Comparison of ENCODE assay signal across 10 mouse cellular contexts in the genomic region with DNA sequence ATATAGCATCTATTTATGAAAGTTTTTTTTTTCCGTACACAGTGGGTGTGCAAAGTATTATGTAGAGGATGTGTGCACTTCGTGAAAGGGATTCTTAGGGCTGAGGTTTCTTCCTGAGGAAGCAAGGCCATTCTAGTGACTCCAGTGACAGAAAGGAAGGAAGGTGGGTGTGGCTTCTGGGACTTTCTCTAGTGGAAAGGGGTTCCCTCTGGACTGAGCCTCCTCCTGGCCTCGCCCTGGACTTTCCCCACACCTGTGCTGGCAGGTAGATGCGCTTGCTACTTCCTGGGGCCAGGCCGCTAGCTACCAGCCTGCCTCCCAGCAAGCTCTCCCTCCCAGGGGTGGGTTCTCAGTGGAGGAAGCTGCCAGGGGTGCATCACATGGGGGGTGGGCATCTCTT. TPM values are rescaled to one million over a fixed set of nuclear protein-coding genes. Genes with fewer than 3 reads are reported as not detected.
A peak's percentile ranks its signal among the peaks of the same experiment; 100 is the strongest.
DNase-seq lines count a peak whose midpoint lies in the region; ATAC-seq and TF ChIP-seq lines count a peak whose summit lies in the region.
"Had no signal": no experiment of that assay in that cellular context is flagged by ENCODE, and none has a peak within 500 bp of the region (broad histone marks: within the 10 kb centered on the region; RNA-seq: fewer than 3 reads in every experiment).

No protein-coding gene starts in this region.

- H3K27ac ChIP-seq in layer of hippocampus, adult 2 months, result peak overlapping the region; percentile 36; the same call in 1 of the 2 replicates
- no peak overlapping the region for H3K27ac ChIP-seq in forebrain, postnatal 0 days (ENCODE audit: low read depth, low read length)
- 0 out of 2 replicates have a peak overlapping the region, but pooled peaks have one; percentile 1 for H3K27ac ChIP-seq in kidney, embryonic 15.5 days
- H3K27ac ChIP-seq in midbrain, embryonic 12.5 days (replicated peaks), result no peak overlapping the region

- H3K36me3 ChIP-seq in forebrain, postnatal 0 days (ENCODE audit: insufficient read depth), result no peaks in the 10 kb centered on the region
- H3K36me3 ChIP-seq in kidney, embryonic 15.5 days, result no peaks in the 10 kb centered on the region
- H3K36me3 ChIP-seq in midbrain, embryonic 12.5 days, result no peaks in the 10 kb centered on the region

- no peaks in the 10 kb centered on the region for H3K27me3 ChIP-seq in forebrain, postnatal 0 days (ENCODE audit: insufficient read depth, low read length)
- H3K27me3 ChIP-seq in kidney, embryonic 15.5 days, result no peaks in the 10 kb centered on the region
- H3K27me3 ChIP-seq in midbrain, embryonic 12.5 days, result peaks cover 8% of the 10 kb centered on the region; the same call in 1 of the 2 replicates
- H3K27me3 ChIP-seq: Patski had no signal

- peak overlapping the region; percentile 64 for H3K4me3 ChIP-seq in layer of hippocampus, adult 2 months
- peak overlapping the region; percentile 81 for H3K4me3 ChIP-seq in forebrain, postnatal 0 days (ENCODE audit: low read depth, low read length)
- peak overlapping the region; percentile 78 for H3K4me3 ChIP-seq in kidney, embryonic 15.5 days (replicated peaks)
- peak overlapping the region; percentile 67 for H3K4me3 ChIP-seq in midbrain, embryonic 12.5 days

- ATAC-seq in forebrain, postnatal 0 days, result no peak
- no peak for ATAC-seq in kidney, embryonic 15.5 days (replicated peaks; ENCODE audit: low FRiP score)
- ATAC-seq in midbrain, embryonic 12.5 days (ENCODE audit: low FRiP score, low read depth), result no peak
- ATAC-seq: Patski had no signal

- no peaks in the 10 kb centered on the region for H3K9me3 ChIP-seq in forebrain, postnatal 0 days (ENCODE audit: low read length)
- no peaks in the 10 kb centered on the region for H3K9me3 ChIP-seq in kidney, embryonic 15.5 days (replicated peaks)
- no peaks in the 10 kb centered on the region for H3K9me3 ChIP-seq in midbrain, embryonic 12.5 days

- peaks cover 20% of the 10 kb centered on the region for H3K4me1 ChIP-seq in forebrain, postnatal 0 days (ENCODE audit: insufficient read depth)
- peaks cover 42% of the 10 kb centered on the region for H3K4me1 ChIP-seq in kidney, embryonic 15.5 days
- H3K4me1 ChIP-seq in midbrain, embryonic 12.5 days, result peaks cover 22% of the 10 kb centered on the region

- H3K4me2 ChIP-seq in forebrain, postnatal 0 days (ENCODE audit: low read depth), result peak overlapping the region; percentile 89
- peak overlapping the region; percentile 91 for H3K4me2 ChIP-seq in kidney, embryonic 15.5 days
- H3K4me2 ChIP-seq in midbrain, embryonic 12.5 days (replicated peaks), result peak overlapping the region; percentile 95

- DNase-seq in layer of hippocampus, adult 2 months (ENCODE audit: low spot score in 2 of 2), result no peak
- DNase-seq in layer of hippocampus, postnatal 14 days (ENCODE audit: low spot score in 2 of 2), result no peak
- no peak for DNase-seq in forebrain, postnatal 0 days
- DNase-seq in frontal cortex, adult 2 months (ENCODE audit: extremely low spot score in 1 of 2, low spot score in 1 of 2), result no peak
- DNase-seq in cerebellum, postnatal 25 days, result no peak
- no peak for DNase-seq in right cerebral cortex, postnatal 10 days (ENCODE audit: low spot score in 2 of 2)

- peak overlapping the region; percentile 72; the same call in 1 of the 2 replicates for H3K9ac ChIP-seq in forebrain, postnatal 0 days
- peak overlapping the region; percentile 73; the same call in 1 of the 2 replicates for H3K9ac ChIP-seq in kidney, embryonic 15.5 days
- no peak overlapping the region for H3K9ac ChIP-seq in midbrain, embryonic 12.5 days (replicated peaks)

- 60% methylated on average over 5 of the region's 5 CpGs for WGBS in forebrain, postnatal 0 days
- 62% methylated on average over 5 of the region's 5 CpGs for WGBS in kidney, embryonic 15.5 days
- 74% methylated on average over 5 of the region's 5 CpGs for WGBS in midbrain, embryonic 12.5 days

- TF ChIP-seq CTCF in layer of hippocampus, adult 2 months (conservative IDR thresholded peaks at IDR 0.05), result no peak
- TF ChIP-seq CTCF in forebrain, postnatal 0 days (IDR thresholded peaks at IDR 0.05; ENCODE audit: low read depth), result no peak

RNA-seq across cellular contexts. Expression of gene Flnb, which starts 1.7 kb away (rescaled TPM):
- 10 to 100 TPM; 61.8 to 77.9 TPM for total RNA-seq in layer of hippocampus, adult 2 months (2021)
- total RNA-seq in layer of hippocampus, postnatal 14 days (2021), result 10 to 100 TPM; 35.7 to 78.7 TPM
- 18.6 and 22.5 TPM in 2 replicates for total RNA-seq in forebrain, postnatal 0 days (2014; rRNA removed)
- polyA plus RNA-seq in forebrain, postnatal 0 days (2015; fragmentation: Nextera tagmentation; extraction: Ambion mirVana), result 1.3 and 2.3 TPM in 2 replicates
- 19.4 and 20.6 TPM in 2 replicates for polyA plus RNA-seq in kidney, embryonic 15.5 days (2015; fragmentation: Nextera tagmentation; extraction: Ambion mirVana)
- 21.3 and 23.4 TPM in 2 replicates for polyA plus RNA-seq in midbrain, embryonic 12.5 days (2016; fragmentation: Nextera tagmentation; extraction: Ambion mirVana)
- polyA plus RNA-seq in frontal cortex, adult 2 months (2012; rRNA removed), result 29.2 and 31.5 TPM in 2 replicates

RNA-seq across cellular contexts. Expression of gene Gm26661, which starts 28.1 kb away (rescaled TPM):
- total RNA-seq in layer of hippocampus, adult 2 months (2021), result not detected
- total RNA-seq in layer of hippocampus, postnatal 14 days (2021), result not detected
- total RNA-seq in forebrain, postnatal 0 days (2014; rRNA removed), result not detected in 2 replicates
- not detected in 2 replicates for polyA plus RNA-seq in forebrain, postnatal 0 days (2015; fragmentation: Nextera tagmentation; extraction: Ambion mirVana)
- not detected in 2 replicates for polyA plus RNA-seq in kidney, embryonic 15.5 days (2015; fragmentation: Nextera tagmentation; extraction: Ambion mirVana)
- polyA plus RNA-seq in midbrain, embryonic 12.5 days (2016; fragmentation: Nextera tagmentation; extraction: Ambion mirVana), result not detected in 2 replicates
- polyA plus RNA-seq in frontal cortex, adult 2 months (2012; rRNA removed), result not detected in 2 replicates
- polyA plus RNA-seq: large intestine, adult 2 months; Patski had no signal

Comparison
In these comparisons a context has a peak if more than half of its experiments do, and no peak if none do; other contexts are left out.
1. H3K27ac ChIP-seq: peak in layer of hippocampus, adult 2 months (single experiment) and kidney, embryonic 15.5 days (single experiment); none in forebrain, postnatal 0 days (single experiment) and midbrain, embryonic 12.5 days (single experiment).
2. Peak in every context shown above with its lines, with median percentiles within 50 percentile points of each other: H3K4me3 ChIP-seq and H3K4me2 ChIP-seq.